Mouse (Mus musculus): ENCODE results near the gene Psen2.

Psen2 gene

GRCm38 (mm10) chr1:180198959-180199714 lies 64.1 kb downstream of the Psen2 start, which contains the start of gene Coq8a:
Gene Coq8a (minus strand): TSS chr1:180199602.
- DNase-seq (ENCODE audit: low spot score in 2 of 2) = peak; percentile 73 to 78

GRCm38 (mm10) chr1:180197956-180198355 lies 65.3 kb downstream of the Psen2 start:
- DNase-seq (ENCODE audit: low spot score in 2 of 2) = peak; percentile 38 to 46

GRCm38 (mm10) chr1:180196508-180196907 lies 66.7 kb downstream of the Psen2 start:
- DNase-seq (ENCODE audit: low spot score in 2 of 2) = no peak

- peak; percentile 97 to 98 for DNase-seq (ENCODE audit: low spot score in 2 of 2)
Measured at GRCm38 (mm10) chr1:180195703-180196381, 67.4 kb downstream of the Psen2 start.

GRCm38 (mm10) chr1:180194781-180195471 lies 68.3 kb downstream of the Psen2 start:
- peak; percentile 47 to 60 for DNase-seq (ENCODE audit: low spot score in 2 of 2)

GRCm38 (mm10) chr1:180194048-180194447 lies 69.2 kb downstream of the Psen2 start:
- DNase-seq (ENCODE audit: low spot score in 2 of 2) = no peak

GRCm38 (mm10) chr1:180193391-180193935 lies 69.8 kb downstream of the Psen2 start:
- no peak for DNase-seq (ENCODE audit: low spot score in 2 of 2)

GRCm38 (mm10) chr1:180192866-180193265 lies 70.4 kb downstream of the Psen2 start:
- no peak for DNase-seq (ENCODE audit: low spot score in 2 of 2)

- peak in 1 of 2 experiments; percentile 22 for DNase-seq (ENCODE audit: low spot score in 2 of 2)
Measured at GRCm38 (mm10) chr1:180191651-180192220, 71.5 kb downstream of the Psen2 start.

- DNase-seq (ENCODE audit: low spot score in 2 of 2) = no peak
Measured at GRCm38 (mm10) chr1:180191112-180191511, 72.1 kb downstream of the Psen2 start.

GRCm38 (mm10) chr1:180188951-180189350 lies 74.3 kb downstream of the Psen2 start:
- DNase-seq (ENCODE audit: low spot score in 2 of 2) = no peak

- DNase-seq (ENCODE audit: low spot score in 2 of 2) = no peak
Measured at GRCm38 (mm10) chr1:180186371-180186770, 76.9 kb downstream of the Psen2 start.

GRCm38 (mm10) chr1:180185877-180186276 lies 77.4 kb downstream of the Psen2 start:
- DNase-seq (ENCODE audit: low spot score in 2 of 2) = no peak

GRCm38 (mm10) chr1:180184768-180185167 lies 78.5 kb downstream of the Psen2 start:
- no peak for DNase-seq (ENCODE audit: low spot score in 2 of 2)

- no peak for DNase-seq (ENCODE audit: low spot score in 2 of 2)
Measured at GRCm38 (mm10) chr1:180183525-180184159, 79.6 kb downstream of the Psen2 start.

GRCm38 (mm10) chr1:180182731-180183130 lies 80.5 kb downstream of the Psen2 start:
- no peak for DNase-seq (ENCODE audit: low spot score in 2 of 2)

GRCm38 (mm10) chr1:180181966-180182319 lies 81.3 kb downstream of the Psen2 start:
- no peak for DNase-seq (ENCODE audit: low spot score in 2 of 2)

GRCm38 (mm10) chr1:180181304-180181965 lies 81.8 kb downstream of the Psen2 start:
- DNase-seq (ENCODE audit: low spot score in 2 of 2) = no peak

- no peak for DNase-seq (ENCODE audit: low spot score in 2 of 2)
Measured at GRCm38 (mm10) chr1:180179840-180180239, 83.4 kb downstream of the Psen2 start.

- DNase-seq (ENCODE audit: low spot score in 2 of 2) = no peak
Measured at GRCm38 (mm10) chr1:180179100-180179499, 84.1 kb downstream of the Psen2 start.

GRCm38 (mm10) chr1:180178340-180178739 lies 84.9 kb downstream of the Psen2 start:
- DNase-seq (ENCODE audit: low spot score in 2 of 2) = no peak
